Mouse (Mus musculus) ES-Bruce4 (cell line): ENCODE data around the gene Selenof.
A peak's percentile ranks its signal among the peaks of the same experiment; 100 is the strongest.

ENCODE experiments used
- CTCF ChIP-seq: IDR thresholded peaks from one replicate; pipeline ENCODE4 v1.8.1; 2011; ENCODE audit warnings: low read depth, low read length
- EP300 ChIP-seq: IDR thresholded peaks from 2 replicates; pipeline ENCODE4 v1.6.1; 2011; ENCODE audit warnings: low read depth, low read length; ENCODE audit not compliant: insufficient read depth
- POLR2A ChIP-seq: IDR thresholded peaks from one replicate; pipeline ENCODE4 v1.8.1; 2011; ENCODE audit warnings: low read length; ENCODE audit not compliant: insufficient read depth

- no peak for TF ChIP-seq POLR2A
- no peak for TF ChIP-seq CTCF
- peak; percentile 77 for TF ChIP-seq EP300
These were observed 40.7 kb downstream of the Selenof start for GRCm38 (mm10) chr3:144610759-144611158.
